Comparison of ENCODE assay signal across 16 mouse cellular contexts in genomic region chr19:58974126-58974525, GRCm38 (mm10). TPM values are rescaled to one million over a fixed set of nuclear protein-coding genes. Genes with fewer than 3 reads are reported as not detected.
DNase-seq lines count a peak whose midpoint lies in the region; ATAC-seq lines count a peak whose summit lies in the region.
"Had no signal": no experiment of that assay in that cellular context is flagged by ENCODE, and none has a peak within 500 bp of the region (broad histone marks: within the 10 kb centered on the region; RNA-seq: fewer than 3 reads in every experiment).

No protein-coding gene starts in this region.

- H3K36me3 ChIP-seq in midbrain, embryonic 11.5 days (ENCODE audit: control insufficient read depth, insufficient read depth, low read length): no peaks in the 10 kb centered on the region
- no peaks in the 10 kb centered on the region for H3K36me3 ChIP-seq in midbrain, embryonic 14.5 days (ENCODE audit: control insufficient read depth, insufficient read depth, low read length)
- H3K36me3 ChIP-seq: embryonic facial prominence, embryonic 10.5 days; embryonic facial prominence, embryonic 12.5 days had no signal

- 69% methylated on average over 8 of the region's 8 CpGs for WGBS in midbrain, embryonic 11.5 days
- 57% methylated on average over 8 of the region's 8 CpGs for WGBS in midbrain, embryonic 14.5 days

- no peak overlapping the region for H3K4me3 ChIP-seq in midbrain, embryonic 11.5 days (ENCODE audit: low read depth, low read length)
- no peak overlapping the region for H3K4me3 ChIP-seq in midbrain, embryonic 14.5 days (replicated peaks; ENCODE audit: low read depth, low read length)
- H3K4me3 ChIP-seq: embryonic facial prominence, embryonic 10.5 days; embryonic facial prominence, embryonic 12.5 days; forebrain, embryonic 13.5 days; forebrain, embryonic 15.5 days had no signal

- H3K4me1 ChIP-seq in midbrain, embryonic 11.5 days (ENCODE audit: control insufficient read depth, insufficient read depth, low read length): peaks cover 4% of the 10 kb centered on the region
- H3K4me1 ChIP-seq in midbrain, embryonic 14.5 days (ENCODE audit: control insufficient read depth, insufficient read depth, low read length): peaks cover 3% of the 10 kb centered on the region; the same call in 1 of the 2 replicates

- no peaks in the 10 kb centered on the region for H3K9me3 ChIP-seq in midbrain, embryonic 11.5 days (ENCODE audit: control insufficient read depth, low read length)
- no peaks in the 10 kb centered on the region for H3K9me3 ChIP-seq in midbrain, embryonic 14.5 days (ENCODE audit: control insufficient read depth, low read length)
- H3K9me3 ChIP-seq: embryonic facial prominence, embryonic 10.5 days; embryonic facial prominence, embryonic 12.5 days; forebrain, embryonic 13.5 days; forebrain, embryonic 15.5 days had no signal

- no peak for ATAC-seq in midbrain, embryonic 11.5 days (ENCODE audit: low FRiP score)
- no peak for ATAC-seq in midbrain, embryonic 14.5 days (ENCODE audit: low FRiP score, low TSS enrichment)
- ATAC-seq: forebrain, embryonic 13.5 days; forebrain, embryonic 15.5 days; forebrain, postnatal 0 days had no signal

- DNase-seq in adrenal gland, adult 8-10 months: peak; percentile 45
- DNase-seq in adrenal gland, postnatal 25 days: no peak
- DNase-seq in midbrain, embryonic 11.5 days (ENCODE audit: low spot score, missing footprints): peak; percentile 82
- no peak for DNase-seq in midbrain, embryonic 14.5 days
- no peak for DNase-seq in kidney, adult 8-10 months
- DNase-seq: cerebellum, adult 11-12 months; cerebellum, adult 2 months; cerebellum, adult 9-10 months; cerebellum, postnatal 10 days; cerebellum, postnatal 25 days; forebrain, postnatal 0 days had no signal

- no peak overlapping the region for H3K27ac ChIP-seq in midbrain, embryonic 11.5 days (ENCODE audit: low read depth, low read length)
- no peak overlapping the region for H3K27ac ChIP-seq in midbrain, embryonic 14.5 days (replicated peaks; ENCODE audit: low read depth, low read length)
- H3K27ac ChIP-seq: embryonic facial prominence, embryonic 12.5 days; forebrain, embryonic 13.5 days; forebrain, embryonic 15.5 days had no signal

- no peak overlapping the region for H3K4me2 ChIP-seq in midbrain, embryonic 11.5 days
- no peak overlapping the region for H3K4me2 ChIP-seq in midbrain, embryonic 14.5 days (ENCODE audit: low read length)
- H3K4me2 ChIP-seq: embryonic facial prominence, embryonic 12.5 days; forebrain, embryonic 13.5 days; forebrain, embryonic 15.5 days had no signal

- H3K9ac ChIP-seq in midbrain, embryonic 11.5 days (ENCODE audit: low read length): no peak overlapping the region
- no peak overlapping the region for H3K9ac ChIP-seq in midbrain, embryonic 14.5 days (replicated peaks; ENCODE audit: low read length)
- H3K9ac ChIP-seq: embryonic facial prominence, embryonic 12.5 days; forebrain, embryonic 13.5 days; forebrain, embryonic 15.5 days; forebrain, postnatal 0 days had no signal

- peaks cover 90% of the 10 kb centered on the region for H3K27me3 ChIP-seq in midbrain, embryonic 11.5 days (ENCODE audit: control insufficient read depth, insufficient read depth, low read length)
- peaks cover 74% of the 10 kb centered on the region for H3K27me3 ChIP-seq in midbrain, embryonic 14.5 days (ENCODE audit: control insufficient read depth, insufficient read depth, low read length)

RNA-seq across cellular contexts. Expression of gene Hspa12a, which starts 30.7 kb away (rescaled TPM):
- 100 to 1,000 TPM in 3 of 4 experiments, 10 to 100 TPM in 1; 90.2 to 190 (median 131) TPM for total RNA-seq in adrenal gland, adult 8-10 months (2022)
- 115 and 119 TPM in 2 replicates for total RNA-seq in adrenal gland, postnatal 25 days (2021)
- 9.3 and 10.6 TPM in 2 replicates for polyA plus RNA-seq in midbrain, embryonic 11.5 days (2014; fragmentation: Nextera tagmentation; extraction: Ambion mirVana)
- polyA plus RNA-seq in midbrain, embryonic 14.5 days (2014; fragmentation: Nextera tagmentation; extraction: Ambion mirVana): 31.9 and 35.2 TPM in 2 replicates
- total RNA-seq: MEL had no signal

RNA-seq across cellular contexts. Expression of gene Eno4, which starts 30.9 kb away (rescaled TPM):
- under 1 TPM; 0.24 to 0.71 (median 0.29) TPM for total RNA-seq in adrenal gland, adult 8-10 months (2022)
- total RNA-seq in adrenal gland, postnatal 25 days (2021): 0.24 and 0.33 TPM in 2 replicates
- 0.39 and 0.45 TPM in 2 replicates for polyA plus RNA-seq in midbrain, embryonic 11.5 days (2014; fragmentation: Nextera tagmentation; extraction: Ambion mirVana)
- 0.49 and 0.66 TPM in 2 replicates for polyA plus RNA-seq in midbrain, embryonic 14.5 days (2014; fragmentation: Nextera tagmentation; extraction: Ambion mirVana)
- total RNA-seq: MEL had no signal

Comparison
In these comparisons a context has a peak if more than half of its experiments do, and no peak if none do; other contexts are left out.
1. DNase-seq: peak in adrenal gland, adult 8-10 months (single experiment) and midbrain, embryonic 11.5 days (single experiment); none in adrenal gland, postnatal 25 days (single experiment), midbrain, embryonic 14.5 days (single experiment) and kidney, adult 8-10 months (0 of 2).